Mouse (Mus musculus) forebrain, embryonic 10.5 days (tissue): ENCODE data around the gene Ppp1r13l. TPM values are rescaled to one million over a fixed set of nuclear protein-coding genes. Genes with fewer than 3 reads are reported as not detected.

Experiments used
- DNase-seq: peaks from one replicate; pipeline ENCODE4 v3.0.0-alpha.2; 2017; ENCODE audit warnings: low spot score; ENCODE audit errors: extremely low spot score
- H3K27ac ChIP-seq: fragments of 300-500 bp; sonication (generic); 2 replicates; pipeline ENCODE4 v1.5.1; 2016; ENCODE audit warnings: mild to moderate bottlenecking
- H3K27me3 ChIP-seq: fragments of 300-500 bp; sonication (generic); 2 replicates; pipeline ENCODE4 v1.6.1; 2016; ENCODE audit warnings: mild to moderate bottlenecking; ENCODE audit not compliant: poor library complexity, severe bottlenecking
- H3K36me3 ChIP-seq: fragments of 300-500 bp; sonication (generic); replicated peaks from 2 replicates; pipeline ENCODE4 v1.6.1; 2016; ENCODE audit warnings: mild to moderate bottlenecking, moderate library complexity
- H3K4me1 ChIP-seq: fragments of 300-500 bp; sonication (generic); 2 replicates; pipeline ENCODE4 v1.6.1; 2016
- H3K4me3 ChIP-seq: fragments of 300-500 bp; sonication (generic); 2 replicates; pipeline ENCODE4 v1.5.1; 2016; ENCODE audit warnings: mild to moderate bottlenecking, moderate library complexity
- H3K9me3 ChIP-seq: fragments of 300-500 bp; sonication (generic); 2 replicates; pipeline ENCODE4 v1.6.1; 2016; ENCODE audit warnings: mild to moderate bottlenecking, moderate library complexity
- WGBS: fragments of 180-500 bp; shearing (Covaris S2); methylation state at CpG from one replicate; pipeline ENCODE4 v1.1.7; 2016; 5-methylcytosine and 5-hydroxymethylcytosine counted together
- polyA plus RNA-seq: library from polyadenylated mRNA; unstranded; fragments of >200 nt; fragmentation: Nextera tagmentation; extraction: Ambion mirVana; gene quantifications from 2 replicates; pipeline ENCODE4 v1.2.1, GENCODE M21; 2016

The Ppp1r13l gene
- polyA plus RNA-seq, 1 experiment from 2014 or later: 5.4 TPM

GRCm38 (mm10) chr7:19341761-19342409 is 17.7 kb upstream of the Ppp1r13l start:
- Histone ChIP-seq H3K27ac (peak overlapping the region; percentile 71), H3K27me3 (peaks cover 27% of the 10 kb centered on the region), H3K9me3 (no peaks in the 10 kb centered on the region), H3K4me1 (peaks cover 46% of the 10 kb centered on the region), H3K4me3 (peak overlapping the region; percentile 64), H3K36me3 (no peaks in the 10 kb centered on the region)
- peak; percentile 48 for DNase-seq
- 2% methylated on average over 41 of the region's 41 CpGs for WGBS

- under 1% methylated on average over 27 of the region's 27 CpGs for WGBS
- Histone ChIP-seq H3K9me3 (no peaks in the 10 kb centered on the region), H3K36me3 (no peaks in the 10 kb centered on the region; the same call in 1 of the 2 replicates), H3K4me3 (peak overlapping the region; percentile 64), H3K4me1 (peaks cover 46% of the 10 kb centered on the region), H3K27me3 (peaks cover 22% of the 10 kb centered on the region), H3K27ac (peak overlapping the region; percentile 71)
- peak; percentile 88 for DNase-seq
Observed at GRCm38 (mm10) chr7:19342481-19343027, 17.0 kb upstream of the Ppp1r13l start.

- peak; percentile 78 for DNase-seq
- peaks cover 46% of the 10 kb centered on the region for H3K4me1 ChIP-seq
- peaks cover 5% of the 10 kb centered on the region for H3K36me3 ChIP-seq
- 3% methylated on average over 11 of the region's 11 CpGs for WGBS
- peaks cover 21% of the 10 kb centered on the region for H3K27me3 ChIP-seq
- peak overlapping the region; percentile 64 for H3K4me3 ChIP-seq
- H3K9me3 ChIP-seq: no peaks in the 10 kb centered on the region
- no peak overlapping the region for H3K27ac ChIP-seq
Observed at GRCm38 (mm10) chr7:19343210-19343808, 16.2 kb upstream of the Ppp1r13l start.

GRCm38 (mm10) chr7:19344237-19344847 is 15.2 kb upstream of the Ppp1r13l start, which contains the start of gene Ercc1:
TSS of gene Ercc1 (plus strand) at chr7:19344778.
- DNase-seq: no peak
- Histone ChIP-seq H3K4me1 (peaks cover 46% of the 10 kb centered on the region), H3K36me3 (peaks cover 15% of the 10 kb centered on the region), H3K9me3 (no peaks in the 10 kb centered on the region), H3K4me3 (peak within 1 kb of the TSS; percentile 75), H3K27me3 (peaks cover 17% of the 10 kb centered on the region), H3K27ac (peak within 1 kb of the TSS; percentile 94)
- 29% methylated on average over 12 of the region's 12 CpGs for WGBS

- DNase-seq: peak; percentile 95
- H3K36me3 ChIP-seq: peaks cover 22% of the 10 kb centered on the region
- under 1% methylated on average over 31 of the region's 31 CpGs for WGBS
- H3K9me3 ChIP-seq: no peaks in the 10 kb centered on the region
- peaks cover 17% of the 10 kb centered on the region for H3K27me3 ChIP-seq
- peak overlapping the region; percentile 75 for H3K4me3 ChIP-seq
- H3K27ac ChIP-seq: peak overlapping the region; percentile 94
- peaks cover 46% of the 10 kb centered on the region for H3K4me1 ChIP-seq
Observed at GRCm38 (mm10) chr7:19344938-19345471, 14.5 kb upstream of the Ppp1r13l start.

- WGBS: 92% methylated on average over 13 of the region's 13 CpGs
- peaks cover 17% of the 10 kb centered on the region for H3K4me1 ChIP-seq
- no peak overlapping the region for H3K27ac ChIP-seq
- no peaks in the 10 kb centered on the region for H3K9me3 ChIP-seq
- peaks cover 62% of the 10 kb centered on the region for H3K36me3 ChIP-seq
- no peak overlapping the region for H3K4me3 ChIP-seq
- no peak for DNase-seq
- H3K27me3 ChIP-seq: no peaks in the 10 kb centered on the region
Observed at GRCm38 (mm10) chr7:19349188-19349915, 10.2 kb upstream of the Ppp1r13l start.

GRCm38 (mm10) chr7:19350221-19350620 is 9.3 kb upstream of the Ppp1r13l start:
- Histone ChIP-seq H3K27me3 (no peaks in the 10 kb centered on the region), H3K9me3 (no peaks in the 10 kb centered on the region), H3K4me1 (peaks cover 12% of the 10 kb centered on the region), H3K36me3 (peaks cover 71% of the 10 kb centered on the region), H3K27ac (no peak overlapping the region), H3K4me3 (no peak overlapping the region)
- no peak for DNase-seq
- WGBS: 96% methylated on average over 8 of the region's 8 CpGs

GRCm38 (mm10) chr7:19354991-19355390 is 4.6 kb upstream of the Ppp1r13l start:
- H3K4me3 ChIP-seq: no peak overlapping the region
- no peak for DNase-seq
- H3K27me3 ChIP-seq: no peaks in the 10 kb centered on the region
- peaks cover 78% of the 10 kb centered on the region for H3K36me3 ChIP-seq
- H3K9me3 ChIP-seq: no peaks in the 10 kb centered on the region
- 95% methylated on average over 5 of the region's 5 CpGs for WGBS
- no peak overlapping the region for H3K27ac ChIP-seq
- peaks cover 18% of the 10 kb centered on the region for H3K4me1 ChIP-seq

- H3K4me1 ChIP-seq: peaks cover 31% of the 10 kb centered on the region
- H3K9me3 ChIP-seq: no peaks in the 10 kb centered on the region
- no peak for DNase-seq
- H3K27ac ChIP-seq: no peak overlapping the region
- WGBS: 81% methylated on average over 10 of the region's 10 CpGs
- H3K4me3 ChIP-seq: no peak overlapping the region
- no peaks in the 10 kb centered on the region for H3K27me3 ChIP-seq
- peaks cover 66% of the 10 kb centered on the region for H3K36me3 ChIP-seq
Observed at GRCm38 (mm10) chr7:19356311-19356710, 3.2 kb upstream of the Ppp1r13l start.

GRCm38 (mm10) chr7:19357381-19358375 is 1.9 kb upstream of the Ppp1r13l start:
- H3K4me1 ChIP-seq: peaks cover 45% of the 10 kb centered on the region
- H3K36me3 ChIP-seq: peaks cover 53% of the 10 kb centered on the region
- H3K9me3 ChIP-seq: no peaks in the 10 kb centered on the region
- peak overlapping the region; percentile 88 for H3K4me3 ChIP-seq
- DNase-seq: no peak
- H3K27me3 ChIP-seq: peaks cover 5% of the 10 kb centered on the region
- no peak overlapping the region for H3K27ac ChIP-seq
- 93% methylated on average over 25 of the region's 25 CpGs for WGBS

- Histone ChIP-seq H3K4me3 (peak overlapping the region; percentile 88), H3K27ac (peak overlapping the region; percentile 92), H3K4me1 (peaks cover 49% of the 10 kb centered on the region), H3K36me3 (peaks cover 43% of the 10 kb centered on the region), H3K27me3 (peaks cover 14% of the 10 kb centered on the region), H3K9me3 (no peaks in the 10 kb centered on the region)
- no peak for DNase-seq
- 26% methylated on average over 13 of the region's 13 CpGs for WGBS
Observed at GRCm38 (mm10) chr7:19358634-19359033, 915 bp upstream of the Ppp1r13l start.
